ENCODE assay signal across 31 mouse cellular contexts in the genomic region with DNA sequence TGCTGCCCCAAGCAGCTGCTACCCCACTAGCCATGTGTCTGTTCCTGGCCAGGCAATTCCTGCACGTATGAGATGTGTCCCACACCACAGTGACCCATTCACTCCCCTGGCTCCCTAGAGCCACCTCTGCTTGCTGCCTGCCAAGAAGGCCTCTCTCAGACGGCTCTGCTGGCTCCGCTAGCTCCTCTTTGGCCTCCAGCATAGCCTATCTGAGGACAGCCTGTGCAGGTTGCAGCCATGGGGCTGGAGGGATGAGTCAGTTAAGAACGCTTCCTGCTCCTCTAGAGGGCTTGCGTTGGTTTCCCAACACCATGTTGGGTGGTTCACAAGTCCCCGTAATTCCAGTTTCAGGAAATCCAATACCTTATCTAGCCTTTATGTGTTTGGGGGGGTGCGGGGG. TPM values are rescaled to one million over a fixed set of nuclear protein-coding genes. Genes with fewer than 3 reads are reported as not detected.
A peak's percentile ranks its signal among the peaks of the same experiment; 100 is the strongest.
DNase-seq lines count a peak whose midpoint lies in the region; ATAC-seq and TF ChIP-seq lines count a peak whose summit lies in the region.
"Had no signal": no experiment of that assay in that cellular context is flagged by ENCODE, and none has a peak within 500 bp of the region (broad histone marks: within the 10 kb centered on the region; RNA-seq: fewer than 3 reads in every experiment).

No protein-coding gene starts in this region.

- TF ChIP-seq EP300 in lung, postnatal 0 days (IDR thresholded peaks at IDR 0.05), result no peak

- H3K4me2 ChIP-seq in lung, postnatal 0 days (replicated peaks; ENCODE audit: low read depth, low read length), result no peak overlapping the region
- H3K4me2 ChIP-seq: forebrain, embryonic 13.5 days; heart, embryonic 15.5 days; hindbrain, embryonic 12.5 days; intestine, embryonic 15.5 days; liver, embryonic 12.5 days; midbrain, embryonic 13.5 days; neural tube, embryonic 13.5 days had no signal

- no peaks in the 10 kb centered on the region for H3K36me3 ChIP-seq in lung, postnatal 0 days (ENCODE audit: insufficient read depth, low read length)

- no peaks in the 10 kb centered on the region for H3K9me3 ChIP-seq in lung, postnatal 0 days (ENCODE audit: low read length)
- H3K9me3 ChIP-seq: forebrain, embryonic 13.5 days; heart, embryonic 10.5 days; heart, embryonic 15.5 days; hindbrain, embryonic 12.5 days; intestine, embryonic 15.5 days; liver, embryonic 12.5 days; midbrain, embryonic 13.5 days; neural tube, embryonic 13.5 days had no signal

- ATAC-seq in lung, postnatal 0 days, result no peak
- ATAC-seq: CD4-positive, CD25-positive, alpha-beta regulatory T cell, adult 4 months; forebrain, embryonic 13.5 days; hindbrain, postnatal 0 days; intestine, embryonic 15.5 days; liver, embryonic 12.5 days; liver, postnatal 0 days; midbrain, embryonic 13.5 days had no signal

- no peak for TF ChIP-seq CTCF in lung, postnatal 0 days (IDR thresholded peaks at IDR 0.05)

- intact Hi-C loops in heart, postnatal 14 days (cut with DNase I), result no loop called here

- no peaks in the 10 kb centered on the region for H3K27me3 ChIP-seq in lung, postnatal 0 days (replicated peaks; ENCODE audit: insufficient read depth, low read length)
- H3K27me3 ChIP-seq: forebrain, embryonic 13.5 days; heart, embryonic 15.5 days; hindbrain, embryonic 12.5 days; intestine, embryonic 15.5 days; liver, embryonic 12.5 days; midbrain, embryonic 13.5 days; neural tube, embryonic 13.5 days had no signal

- 76% methylated on average over 7 of the region's 7 CpGs for WGBS in lung, postnatal 0 days

- H3K4me3 ChIP-seq in lung, postnatal 0 days (ENCODE audit: low read depth, low read length), result no peak overlapping the region
- H3K4me3 ChIP-seq: erythroblast, embryonic 14.5 days; forebrain, embryonic 13.5 days; heart, embryonic 10.5 days; heart, embryonic 15.5 days; hindbrain, embryonic 12.5 days; intestine, embryonic 15.5 days; layer of hippocampus, adult 2 months; left cerebral cortex, adult 2 months; liver, embryonic 12.5 days; midbrain, embryonic 13.5 days; neural tube, embryonic 13.5 days had no signal

- no peak overlapping the region for H3K9ac ChIP-seq in lung, postnatal 0 days (replicated peaks; ENCODE audit: low read depth)
- H3K9ac ChIP-seq: forebrain, embryonic 13.5 days; heart, embryonic 15.5 days; hindbrain, embryonic 12.5 days; intestine, embryonic 15.5 days; liver, embryonic 12.5 days; liver, postnatal 0 days; midbrain, embryonic 13.5 days; neural tube, embryonic 13.5 days had no signal

- peak; percentile 69 for DNase-seq in adrenal gland, postnatal 14 days
- no peak for DNase-seq in adrenal gland, adult 8-10 months
- peak; percentile 95 for DNase-seq in heart, adult 11 months
- DNase-seq in heart, postnatal 14 days, result no peak
- DNase-seq in lung, postnatal 0 days (ENCODE audit: low spot score), result no peak
- DNase-seq in lung, adult 18-20 months, result no peak
- no peak for DNase-seq in cerebellum, adult 9-10 months
- DNase-seq: adrenal gland, postnatal 25 days; cerebellum, adult 18-20 months; cerebellum, postnatal 14 days; heart, postnatal 36 days; kidney, adult 2 months; kidney, postnatal 36 days; liver, postnatal 0 days; lung, postnatal 4 days; thymus, adult 2 months; thymus, postnatal 36 days had no signal

- peak overlapping the region; percentile 81 for H3K27ac ChIP-seq in lung, postnatal 0 days (ENCODE audit: low read length)
- H3K27ac ChIP-seq: forebrain, embryonic 13.5 days; heart, embryonic 10.5 days; heart, embryonic 15.5 days; hindbrain, embryonic 12.5 days; hindbrain, postnatal 0 days; intestine, embryonic 15.5 days; layer of hippocampus, adult 2 months; left cerebral cortex, adult 2 months; liver, embryonic 12.5 days; midbrain, embryonic 13.5 days; neural tube, embryonic 13.5 days had no signal

- peaks cover 14% of the 10 kb centered on the region; the same call in 1 of the 2 replicates for H3K4me1 ChIP-seq in lung, postnatal 0 days (ENCODE audit: insufficient read depth, low read depth, low read length)

RNA-seq across cellular contexts. Expression of gene Slc25a47, which starts 6.8 kb away (rescaled TPM):
- 16.3 and 33.9 TPM in 2 replicates for total RNA-seq in adrenal gland, postnatal 14 days (2021)
- 10 to 100 TPM; 10.2 to 14.0 (median 12.2) TPM for total RNA-seq in adrenal gland, adult 8-10 months (2022)
- total RNA-seq in heart, postnatal 14 days (2021), result 1 to 10 TPM; 5.1 to 7.9 TPM
- 8.5 TPM in 2 replicates for polyA plus RNA-seq in lung, postnatal 0 days (2015; fragmentation: Nextera tagmentation; extraction: Ambion mirVana)

RNA-seq across cellular contexts. Expression of gene Slc25a29, which starts 7.0 kb away (rescaled TPM):
- total RNA-seq in adrenal gland, postnatal 14 days (2021), result 13.5 and 16.2 TPM in 2 replicates
- total RNA-seq in adrenal gland, adult 8-10 months (2022), result 10 to 100 TPM; 19.8 to 29.4 (median 23.8) TPM
- total RNA-seq in heart, postnatal 14 days (2021), result 1 to 10 TPM; 5.7 to 6.0 TPM
- 14.9 and 19.7 TPM in 2 replicates for polyA plus RNA-seq in lung, postnatal 0 days (2015; fragmentation: Nextera tagmentation; extraction: Ambion mirVana)
- total RNA-seq: megakaryocyte-erythroid progenitor cell, adult 5-6 weeks had no signal

RNA-seq across cellular contexts. Expression of gene Yy1, which starts 49.9 kb away (rescaled TPM):
- 74.2 and 77.6 TPM in 2 replicates for total RNA-seq in adrenal gland, postnatal 14 days (2021)
- 10 to 100 TPM; 65.4 to 76.7 (median 70.7) TPM for total RNA-seq in adrenal gland, adult 8-10 months (2022)
- total RNA-seq in heart, postnatal 14 days (2021), result 10 to 100 TPM; 39.3 to 41.4 TPM
- 13.7 and 16.2 TPM in 2 replicates for polyA plus RNA-seq in lung, postnatal 0 days (2015; fragmentation: Nextera tagmentation; extraction: Ambion mirVana)

RNA-seq across cellular contexts. Expression of gene Wdr25, which starts 50.8 kb away (rescaled TPM):
- 4.9 and 6.7 TPM in 2 replicates for total RNA-seq in adrenal gland, postnatal 14 days (2021)
- 1 to 10 TPM; 8.1 to 9.6 (median 8.4) TPM for total RNA-seq in adrenal gland, adult 8-10 months (2022)
- total RNA-seq in heart, postnatal 14 days (2021), result 1 to 10 TPM; 4.7 to 6.5 TPM
- 4.8 and 7.3 TPM in 2 replicates for polyA plus RNA-seq in lung, postnatal 0 days (2015; fragmentation: Nextera tagmentation; extraction: Ambion mirVana)

RNA-seq across cellular contexts. Expression of gene Wars, which starts 51.3 kb away (rescaled TPM):
- total RNA-seq in adrenal gland, postnatal 14 days (2021), result 50.3 and 56.5 TPM in 2 replicates
- 10 to 100 TPM; 63.1 to 70.0 (median 66.8) TPM for total RNA-seq in adrenal gland, adult 8-10 months (2022)
- total RNA-seq in heart, postnatal 14 days (2021), result 10 to 100 TPM; 32.2 to 36.7 TPM
- 84.0 and 84.3 TPM in 2 replicates for polyA plus RNA-seq in lung, postnatal 0 days (2015; fragmentation: Nextera tagmentation; extraction: Ambion mirVana)

Comparison
In these comparisons a context has a peak if more than half of its experiments do, and no peak if none do; other contexts are left out.
1. DNase-seq: peak in adrenal gland, postnatal 14 days (single experiment) and heart, adult 11 months (single experiment); none in adrenal gland, adult 8-10 months (single experiment), heart, postnatal 14 days (0 of 2), lung, postnatal 0 days (single experiment), lung, adult 18-20 months (0 of 2) and cerebellum, adult 9-10 months (single experiment).